Mouse (Mus musculus): ENCODE results near the gene Skiv2l.

DNA sequence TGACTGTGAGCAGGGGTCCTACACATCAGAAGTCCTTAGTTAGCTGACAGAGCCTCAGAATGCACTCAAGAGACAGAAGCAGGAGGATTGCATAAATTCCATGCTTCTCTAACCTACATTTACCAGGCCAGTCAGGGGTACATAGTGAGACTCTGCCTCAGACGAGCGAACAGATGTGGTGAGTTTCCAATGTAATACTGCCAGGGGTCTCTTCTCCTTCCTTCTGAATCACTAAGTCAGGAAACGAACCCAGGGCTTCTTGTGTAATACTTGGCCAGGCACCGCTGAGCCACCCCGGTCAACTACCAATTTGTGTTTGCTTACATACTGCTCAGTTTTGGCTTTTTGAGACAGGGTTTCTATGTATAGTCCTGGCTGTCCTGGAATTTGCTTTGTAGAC, 37.9 kb upstream of the Skiv2l start:
- no peak for TF ChIP-seq CTCF (IDR thresholded peaks at IDR 0.05; ENCODE audit: low read depth)
- no peak for TF ChIP-seq EP300 (IDR thresholded peaks at IDR 0.05; ENCODE audit: low read depth)
